Mouse (Mus musculus): ENCODE measurements at regions not wholly inside any gene's neighbourhood (a gene's known extent, or its start where the extent isn't known, plus 50 kb on each side); places are given as distances from the start of the nearest gene placed in this dataset.

GRCm38 (mm10) chr13:84760978-84761377 is 428.2 kb upstream of the Ccnh start:
- DNase-seq (ENCODE audit: low read depth, low spot score), result no peak

GRCm38 (mm10) chr13:84761821-84762220 is 427.4 kb upstream of the Ccnh start:
- DNase-seq (ENCODE audit: low read depth, low spot score), result no peak

- no peak for DNase-seq (ENCODE audit: low read depth, low spot score)
Measured at GRCm38 (mm10) chr13:84763916-84764315, 425.3 kb upstream of the Ccnh start.

GRCm38 (mm10) chr13:84771956-84772355 is 417.3 kb upstream of the Ccnh start:
- DNase-seq (ENCODE audit: low read depth, low spot score), result no peak

- no peak for DNase-seq (ENCODE audit: low read depth, low spot score)
Measured at GRCm38 (mm10) chr13:84783017-84783937, 405.9 kb upstream of the Ccnh start.

GRCm38 (mm10) chr13:84804241-84804980 is 384.8 kb upstream of the Ccnh start:
- no peak for DNase-seq (ENCODE audit: low read depth, low spot score)

GRCm38 (mm10) chr13:84805190-84805589 is 384.0 kb upstream of the Ccnh start:
- no peak for DNase-seq (ENCODE audit: low read depth, low spot score)

- DNase-seq (ENCODE audit: low read depth, low spot score), result no peak
Measured at GRCm38 (mm10) chr13:84809605-84810004, 379.6 kb upstream of the Ccnh start.

Measured in CD4-positive, CD25-positive, alpha-beta regulatory T cell, adult 2 months (primary cell).